Mouse (Mus musculus): ENCODE results near the gene Apbb1ip. TPM values are rescaled to one million over a fixed set of nuclear protein-coding genes. Genes with fewer than 3 reads are reported as not detected.

The Apbb1ip gene
- total RNA-seq (2017), result 58.1 to 181 TPM (median 70.4 TPM) in 3 replicates

GRCm38 (mm10) chr2:22773549-22774180, at the start of gene Apbb1ip:
Gene Apbb1ip, plus strand, starts transcription at chr2:22774094.
- ATAC-seq (replicated peaks; ENCODE audit: insufficient number of reproducible peaks, low FRiP score, low TSS enrichment, poor library complexity, severe bottlenecking), result peak; percentile 66

- peak; percentile 70 for ATAC-seq (replicated peaks; ENCODE audit: insufficient number of reproducible peaks, low FRiP score, low TSS enrichment, poor library complexity, severe bottlenecking)
Measured at GRCm38 (mm10) chr2:22727113-22727512, 46.8 kb upstream of the Apbb1ip start.

GRCm38 (mm10) chr2:22736134-22736533, 37.8 kb upstream of the Apbb1ip start:
- no peak for ATAC-seq (replicated peaks; ENCODE audit: insufficient number of reproducible peaks, low FRiP score, low TSS enrichment, poor library complexity, severe bottlenecking)

GRCm38 (mm10) chr2:22739369-22739768, 34.5 kb upstream of the Apbb1ip start:
- ATAC-seq (replicated peaks; ENCODE audit: insufficient number of reproducible peaks, low FRiP score, low TSS enrichment, poor library complexity, severe bottlenecking), result no peak

- no peak for ATAC-seq (replicated peaks; ENCODE audit: insufficient number of reproducible peaks, low FRiP score, low TSS enrichment, poor library complexity, severe bottlenecking)
Measured at GRCm38 (mm10) chr2:22740441-22740840, 33.5 kb upstream of the Apbb1ip start.

- peak; percentile 38; the same call in 1 of the 2 replicates for ATAC-seq (replicated peaks; ENCODE audit: insufficient number of reproducible peaks, low FRiP score, low TSS enrichment, poor library complexity, severe bottlenecking)
Measured at GRCm38 (mm10) chr2:22741222-22741621, 32.7 kb upstream of the Apbb1ip start.

- no peak for ATAC-seq (replicated peaks; ENCODE audit: insufficient number of reproducible peaks, low FRiP score, low TSS enrichment, poor library complexity, severe bottlenecking)
Measured at GRCm38 (mm10) chr2:22744121-22744761, 29.7 kb upstream of the Apbb1ip start.

DNA sequence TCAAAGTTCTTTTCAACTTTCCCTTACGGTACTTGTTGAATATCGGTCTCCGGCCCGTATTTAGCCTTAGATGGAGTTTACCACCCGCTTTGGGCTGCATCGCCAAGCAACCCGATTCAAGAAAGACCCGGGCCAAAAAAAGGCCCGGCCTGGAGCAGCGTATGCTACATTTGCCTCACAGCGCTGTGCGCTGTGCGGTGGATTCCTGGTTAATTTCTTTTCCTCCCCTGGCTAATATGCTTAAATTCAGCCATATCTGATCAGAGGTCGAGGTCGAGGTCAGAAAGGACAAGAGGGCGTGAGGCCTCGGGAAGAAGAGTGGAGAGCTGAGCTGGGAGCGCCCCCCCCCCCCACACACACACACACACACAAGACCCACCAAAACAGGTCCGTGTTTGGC, 29.0 kb upstream of the Apbb1ip start:
- no peak for ATAC-seq (replicated peaks; ENCODE audit: insufficient number of reproducible peaks, low FRiP score, low TSS enrichment, poor library complexity, severe bottlenecking)

DNA sequence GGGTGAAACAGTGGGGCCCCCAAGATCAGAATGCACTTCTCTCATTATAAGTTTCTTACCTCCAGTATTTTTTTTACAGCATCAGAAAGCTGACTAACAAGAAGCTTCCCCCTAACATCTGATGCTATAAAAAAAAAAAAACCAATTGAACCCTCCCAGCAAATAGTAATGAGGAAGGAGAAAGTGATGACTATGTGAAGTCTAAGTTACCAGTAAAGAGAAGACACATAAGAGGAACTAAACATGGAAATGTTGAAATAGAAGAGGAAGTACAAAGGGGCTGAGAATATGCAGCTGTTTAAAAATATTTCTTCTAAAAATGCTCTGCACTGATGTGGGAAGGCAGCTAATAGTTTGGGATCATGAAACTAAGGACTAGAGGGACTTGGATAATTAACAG, 27.1 kb upstream of the Apbb1ip start:
- peak; percentile 69 for ATAC-seq (replicated peaks; ENCODE audit: insufficient number of reproducible peaks, low FRiP score, low TSS enrichment, poor library complexity, severe bottlenecking)

DNA sequence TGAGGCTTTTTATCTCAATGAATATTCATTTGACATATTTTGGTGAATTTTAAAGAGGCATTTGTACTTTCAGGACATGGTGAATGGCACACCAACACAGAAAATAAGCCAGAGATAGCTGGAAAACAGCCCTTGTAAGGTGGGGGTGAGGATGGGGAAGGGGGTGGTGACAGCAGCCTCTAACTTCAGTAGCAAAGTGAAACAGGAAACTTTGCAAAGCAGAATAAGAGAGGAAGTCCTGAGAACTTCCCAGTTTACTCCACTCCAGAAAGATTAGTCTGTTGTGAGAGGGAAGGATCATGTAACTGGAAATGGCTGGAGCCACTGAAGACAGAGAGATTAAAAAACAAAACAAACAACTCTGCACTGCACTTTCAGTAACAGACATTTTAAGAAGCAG, 26.0 kb upstream of the Apbb1ip start:
- no peak for ATAC-seq (replicated peaks; ENCODE audit: insufficient number of reproducible peaks, low FRiP score, low TSS enrichment, poor library complexity, severe bottlenecking)

DNA sequence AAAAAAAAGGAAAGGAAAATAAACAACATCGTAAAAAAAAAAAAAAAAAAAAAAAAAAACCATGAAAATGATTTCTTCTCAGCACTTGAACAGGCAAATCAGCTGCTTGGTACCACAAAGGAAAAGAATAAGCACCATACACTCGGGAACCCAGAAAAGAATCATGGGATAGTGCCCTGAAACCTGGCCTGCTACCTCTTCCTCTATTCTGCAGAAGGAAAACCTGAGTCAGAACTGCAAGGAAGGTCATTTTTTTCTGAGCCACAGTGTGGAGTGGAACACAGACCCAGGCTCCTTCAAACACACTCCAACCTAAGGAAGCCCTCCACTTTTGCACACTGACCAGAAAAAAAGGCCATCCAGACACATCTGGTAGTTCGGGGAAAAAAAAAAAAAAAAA, 24.1 kb upstream of the Apbb1ip start:
- ATAC-seq (replicated peaks; ENCODE audit: insufficient number of reproducible peaks, low FRiP score, low TSS enrichment, poor library complexity, severe bottlenecking), result no peak

DNA sequence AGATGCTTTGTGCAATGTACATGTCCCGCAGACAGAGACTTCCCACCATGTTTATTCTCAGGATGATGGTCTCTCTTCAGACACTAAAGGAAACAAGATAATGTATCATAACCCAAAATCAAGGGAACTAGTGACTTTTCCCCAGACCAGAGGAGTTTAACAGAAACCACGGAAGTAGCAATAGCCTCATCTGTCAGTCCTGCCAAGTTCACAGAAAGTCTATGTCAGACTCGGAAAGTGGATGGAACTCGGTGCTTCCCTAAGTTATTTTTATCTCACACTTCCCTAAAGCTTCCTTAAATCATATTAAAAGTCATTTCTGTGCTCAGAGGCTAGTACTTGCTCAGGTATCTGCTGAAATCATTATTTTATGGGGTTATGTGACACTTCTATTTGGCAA, 21.4 kb upstream of the Apbb1ip start:
- peak; percentile 32; the same call in 1 of the 2 replicates for ATAC-seq (replicated peaks; ENCODE audit: insufficient number of reproducible peaks, low FRiP score, low TSS enrichment, poor library complexity, severe bottlenecking)

GRCm38 (mm10) chr2:22753461-22754075, 20.3 kb upstream of the Apbb1ip start:
- no peak for ATAC-seq (replicated peaks; ENCODE audit: insufficient number of reproducible peaks, low FRiP score, low TSS enrichment, poor library complexity, severe bottlenecking)

- ATAC-seq (replicated peaks; ENCODE audit: insufficient number of reproducible peaks, low FRiP score, low TSS enrichment, poor library complexity, severe bottlenecking), result no peak
Measured at GRCm38 (mm10) chr2:22754222-22754824, 19.6 kb upstream of the Apbb1ip start.

DNA sequence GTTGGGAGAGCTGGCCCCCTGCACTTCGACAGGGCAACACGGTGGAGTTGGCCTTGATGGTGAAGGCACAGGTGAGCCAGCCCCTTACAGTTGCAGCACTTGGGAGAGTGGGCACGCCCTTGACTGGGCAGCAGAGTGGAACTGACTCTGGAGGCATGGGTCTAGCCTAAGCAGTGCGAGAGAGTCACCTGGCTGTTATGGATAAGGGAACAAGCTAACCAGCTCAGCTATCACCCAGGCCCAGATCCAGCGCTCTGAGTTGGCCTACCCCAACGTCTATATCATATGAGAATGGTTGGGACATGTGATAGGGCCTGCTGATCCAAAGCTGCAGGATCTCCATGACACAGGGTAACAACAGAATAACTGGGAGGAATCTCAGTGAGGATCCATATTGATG, 18.3 kb upstream of the Apbb1ip start:
- ATAC-seq (replicated peaks; ENCODE audit: insufficient number of reproducible peaks, low FRiP score, low TSS enrichment, poor library complexity, severe bottlenecking), result peak; percentile 20; the same call in 1 of the 2 replicates

GRCm38 (mm10) chr2:22758310-22758972, 15.5 kb upstream of the Apbb1ip start:
- peak; percentile 85 for ATAC-seq (replicated peaks; ENCODE audit: insufficient number of reproducible peaks, low FRiP score, low TSS enrichment, poor library complexity, severe bottlenecking)

DNA sequence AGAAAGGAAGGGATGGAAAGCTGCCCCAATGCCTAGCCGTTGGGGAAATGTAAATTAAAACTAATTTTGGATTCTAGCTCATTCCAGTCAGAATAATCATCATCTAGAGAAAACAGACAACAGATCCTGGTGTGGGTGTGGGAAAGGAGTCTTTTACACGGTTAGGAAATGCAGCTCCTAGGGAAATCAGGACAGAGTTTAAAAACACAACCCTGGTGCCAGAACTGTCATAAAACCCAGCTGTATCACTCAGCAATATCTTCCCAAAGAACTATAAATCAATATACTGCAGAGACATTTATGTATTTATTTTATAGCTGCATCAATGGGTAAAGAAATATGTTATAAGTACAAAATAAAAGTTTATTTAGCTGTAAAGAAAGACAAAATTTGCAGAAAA, 13.4 kb upstream of the Apbb1ip start:
- ATAC-seq (replicated peaks; ENCODE audit: insufficient number of reproducible peaks, low FRiP score, low TSS enrichment, poor library complexity, severe bottlenecking), result no peak

DNA sequence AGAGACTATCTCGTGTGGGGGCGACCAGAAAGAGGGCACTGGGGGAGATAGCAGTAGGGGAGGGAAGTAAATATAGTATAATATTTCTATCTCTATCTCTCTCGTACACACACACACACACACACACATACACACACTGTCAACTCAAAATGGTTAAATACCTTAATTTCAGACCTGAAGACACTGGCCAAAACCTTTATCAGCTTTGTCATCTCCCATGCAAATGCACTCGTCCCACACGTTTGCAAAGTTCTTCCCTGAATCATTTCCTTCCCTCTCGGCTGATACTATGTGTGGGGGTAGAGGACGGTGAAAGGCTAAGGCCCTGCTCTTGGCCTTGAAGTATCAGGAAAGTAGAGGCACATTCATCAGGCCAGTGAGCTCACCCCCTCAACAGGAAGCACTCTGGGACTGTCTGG, 12.8 kb upstream of the Apbb1ip start:
- ATAC-seq (replicated peaks; ENCODE audit: insufficient number of reproducible peaks, low FRiP score, low TSS enrichment, poor library complexity, severe bottlenecking), result no peak

GRCm38 (mm10) chr2:22764774-22765387, 9.0 kb upstream of the Apbb1ip start:
- ATAC-seq (replicated peaks; ENCODE audit: insufficient number of reproducible peaks, low FRiP score, low TSS enrichment, poor library complexity, severe bottlenecking), result no peak
